Mouse (Mus musculus) hindbrain, embryonic 15.5 days (tissue): ENCODE measurements around the gene Creg2. TPM values are rescaled to one million over a fixed set of nuclear protein-coding genes. Genes with fewer than 3 reads are reported as not detected.
"Not testable (repeated sequence)": the region's sequence is repeated elsewhere in the genome, so short reads cannot be mapped to it uniquely, and the experiment has no call there.

ENCODE experiments used
- ATAC-seq: fragments of 200-750 bp; cut with Nextera tagmentation; 2 replicates; pipeline ENCODE4 v1.8.0; 2017; ENCODE audit warnings: low read depth, moderate number of reproducible peaks, moderate TSS enrichment; ENCODE audit not compliant: low FRiP score
- H3K27ac ChIP-seq: fragments of 300-500 bp; sonication (generic); replicated peaks from 2 replicates; pipeline ENCODE4 v1.5.1; 2015; ENCODE audit warnings: mild to moderate bottlenecking, inconsistent platforms
- H3K27me3 ChIP-seq: fragments of 300-500 bp; sonication (generic); 2 replicates; pipeline ENCODE4 v1.6.1; 2015; ENCODE audit warnings: control low read depth, inconsistent platforms
- H3K36me3 ChIP-seq: fragments of 300-500 bp; sonication (generic); 2 replicates; pipeline ENCODE4 v1.6.1; 2015; ENCODE audit warnings: control low read depth, inconsistent platforms
- H3K4me1 ChIP-seq: fragments of 300-500 bp; sonication (generic); replicated peaks from 2 replicates; pipeline ENCODE4 v1.6.1; 2015; ENCODE audit warnings: control low read depth, inconsistent platforms
- H3K4me2 ChIP-seq: fragments of 300-500 bp; sonication (generic); 2 replicates; pipeline ENCODE4 v1.6.1; 2015; ENCODE audit warnings: moderate library complexity, mild to moderate bottlenecking, inconsistent platforms
- H3K4me3 ChIP-seq: fragments of 300-500 bp; sonication (generic); 2 replicates; pipeline ENCODE4 v1.5.1; 2015; ENCODE audit warnings: mild to moderate bottlenecking, inconsistent platforms
- H3K9ac ChIP-seq: fragments of 300-500 bp; sonication (generic); 2 replicates; pipeline ENCODE4 v1.6.1; 2015; ENCODE audit warnings: inconsistent platforms
- H3K9me3 ChIP-seq: fragments of 300-500 bp; sonication (generic); 2 replicates; pipeline ENCODE4 v1.6.1; 2016; ENCODE audit warnings: control low read depth, inconsistent platforms
- WGBS: fragments of 180-500 bp; shearing (Covaris S2); methylation state at CpG from one replicate; pipeline ENCODE4 v1.1.7; 2015; 5-methylcytosine and 5-hydroxymethylcytosine counted together
- polyA plus RNA-seq: library from polyadenylated mRNA; unstranded; fragments of >200 nt; fragmentation: Nextera tagmentation; extraction: Ambion mirVana; gene quantifications from 2 replicates; pipeline ENCODE4 v1.2.1, GENCODE M21; 2015

The Creg2 gene
- polyA plus RNA-seq, 1 experiment from 2014 or later, result 8.1 TPM

DNA sequence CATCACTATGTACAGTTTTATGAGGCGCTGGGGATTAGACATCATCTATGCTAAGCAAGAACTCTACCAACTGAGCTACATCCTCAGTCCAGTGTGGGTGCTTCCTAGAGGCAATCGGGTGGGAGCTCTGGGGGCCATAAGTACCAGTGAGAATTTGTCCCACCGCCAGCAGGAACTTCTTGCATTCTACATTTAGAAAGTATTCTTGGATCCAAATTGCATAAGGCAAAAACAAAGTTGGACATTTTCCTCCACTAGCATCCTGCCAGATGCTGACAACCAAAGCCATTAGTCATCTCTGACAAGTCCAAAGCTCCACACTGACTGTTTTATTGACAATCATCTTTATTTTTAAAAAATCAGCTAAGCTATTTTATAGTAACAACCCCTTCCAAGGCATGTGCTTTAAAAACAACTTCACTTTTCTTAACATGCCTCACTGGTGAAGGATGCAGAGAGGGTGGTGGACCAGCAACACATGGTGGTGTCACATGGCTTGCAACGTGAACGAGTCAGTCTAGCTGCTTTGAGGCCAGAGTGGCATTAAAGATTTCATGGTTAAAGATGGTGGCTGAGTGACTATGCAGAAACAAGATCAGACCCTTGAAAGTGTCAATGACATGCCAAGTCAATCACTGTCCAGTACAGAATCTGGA is 25.1 kb upstream of the Creg2 start:
- H3K4me1 ChIP-seq, result no peaks in the 10 kb centered on the region
- H3K4me2 ChIP-seq, result no peak overlapping the region
- no peak for ATAC-seq
- H3K36me3 ChIP-seq, result no peaks in the 10 kb centered on the region
- no peaks in the 10 kb centered on the region for H3K27me3 ChIP-seq
- WGBS, result 89% methylated on average over 5 of the region's 5 CpGs
- no peaks in the 10 kb centered on the region for H3K9me3 ChIP-seq
- H3K4me3 ChIP-seq, result no peak overlapping the region
- H3K9ac ChIP-seq, result no peak overlapping the region
- no peak overlapping the region for H3K27ac ChIP-seq

DNA sequence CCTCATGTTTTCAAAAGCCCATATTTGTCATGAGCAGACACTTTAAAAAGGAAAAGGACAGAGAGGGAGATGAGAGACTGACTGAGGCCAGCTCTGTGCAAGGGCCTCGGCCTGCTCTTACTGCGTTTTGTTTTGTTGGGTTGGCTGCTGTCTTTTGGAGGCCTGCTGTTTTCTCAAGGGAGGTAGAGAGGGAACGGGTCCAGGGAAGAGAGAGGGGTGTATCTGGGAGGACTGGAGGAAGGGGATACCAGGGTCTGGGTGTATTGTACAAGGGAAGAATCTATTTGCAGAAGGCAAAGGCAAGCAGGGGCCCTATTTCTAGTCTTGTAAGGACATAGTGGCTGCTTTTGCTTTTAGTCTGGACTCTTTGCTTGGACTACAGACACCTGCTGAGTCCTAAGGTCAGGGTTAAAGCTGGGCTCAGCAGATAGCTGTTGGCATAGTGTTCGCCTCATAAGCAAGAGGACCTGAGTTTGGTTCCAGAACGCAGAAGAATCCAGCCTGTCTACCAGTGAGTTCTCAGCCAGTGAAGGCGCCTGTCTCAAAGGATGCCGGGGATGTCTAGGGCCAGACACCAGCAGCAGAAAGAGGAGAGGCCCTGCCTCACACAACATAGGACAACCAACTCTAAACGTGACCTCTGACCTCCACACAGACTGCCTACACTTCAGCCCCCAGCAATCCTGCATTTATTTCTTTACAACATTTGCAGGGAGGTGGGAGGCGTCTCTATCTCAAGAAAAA is 21.3 kb upstream of the Creg2 start:
- ATAC-seq, result no peak
- 77% methylated on average over 9 of the region's 9 CpGs for WGBS
- no peak overlapping the region for H3K4me2 ChIP-seq
- H3K4me3 ChIP-seq, result no peak overlapping the region
- H3K27ac ChIP-seq, result no peak overlapping the region
- no peak overlapping the region for H3K9ac ChIP-seq
- no peaks in the 10 kb centered on the region for H3K36me3 ChIP-seq
- H3K9me3 ChIP-seq, result no peaks in the 10 kb centered on the region
- H3K4me1 ChIP-seq, result no peaks in the 10 kb centered on the region
- H3K27me3 ChIP-seq, result no peaks in the 10 kb centered on the region

DNA sequence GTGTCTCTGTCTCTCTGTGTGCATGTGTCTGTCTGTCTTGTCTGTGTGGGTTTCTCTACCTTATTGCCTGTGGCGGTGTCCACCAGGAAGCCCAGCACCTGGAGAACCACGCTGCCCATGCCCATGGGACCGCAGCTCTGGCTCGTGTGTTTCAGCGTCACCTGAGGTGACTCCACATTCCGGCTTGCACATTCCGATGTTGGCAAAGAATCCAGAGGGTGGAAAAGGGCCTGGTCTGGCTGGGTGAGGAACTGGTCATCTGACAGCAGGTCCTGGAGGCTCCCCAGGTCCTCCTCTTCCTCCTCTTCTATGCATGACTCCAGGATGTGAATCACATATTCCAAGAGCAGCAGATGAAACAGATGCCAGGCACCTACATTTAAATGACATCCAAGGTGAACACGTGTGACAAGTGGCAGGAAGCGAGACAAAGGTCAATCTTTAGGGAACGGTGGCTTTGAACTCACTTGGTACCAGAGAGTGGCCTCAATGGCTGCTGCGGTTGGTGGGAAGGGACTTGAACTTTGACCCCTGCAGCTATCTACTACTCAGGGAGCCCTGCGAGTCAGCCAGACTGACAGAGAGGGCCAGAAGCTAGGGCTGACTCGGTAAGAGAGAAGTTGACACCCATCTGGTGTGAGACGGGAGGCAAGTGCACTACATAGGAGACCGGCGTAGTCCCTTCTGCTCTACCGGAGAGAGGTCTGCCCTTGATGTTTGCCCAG is 19.1 kb upstream of the Creg2 start:
- no peaks in the 10 kb centered on the region for H3K27me3 ChIP-seq
- WGBS, result 91% methylated on average over 17 of the region's 17 CpGs
- H3K9ac ChIP-seq, result no peak overlapping the region
- H3K4me1 ChIP-seq, result no peaks in the 10 kb centered on the region
- no peaks in the 10 kb centered on the region for H3K36me3 ChIP-seq
- no peak overlapping the region for H3K4me2 ChIP-seq
- H3K4me3 ChIP-seq, result no peak overlapping the region
- H3K9me3 ChIP-seq, result no peaks in the 10 kb centered on the region
- no peak overlapping the region for H3K27ac ChIP-seq
- no peak for ATAC-seq

DNA sequence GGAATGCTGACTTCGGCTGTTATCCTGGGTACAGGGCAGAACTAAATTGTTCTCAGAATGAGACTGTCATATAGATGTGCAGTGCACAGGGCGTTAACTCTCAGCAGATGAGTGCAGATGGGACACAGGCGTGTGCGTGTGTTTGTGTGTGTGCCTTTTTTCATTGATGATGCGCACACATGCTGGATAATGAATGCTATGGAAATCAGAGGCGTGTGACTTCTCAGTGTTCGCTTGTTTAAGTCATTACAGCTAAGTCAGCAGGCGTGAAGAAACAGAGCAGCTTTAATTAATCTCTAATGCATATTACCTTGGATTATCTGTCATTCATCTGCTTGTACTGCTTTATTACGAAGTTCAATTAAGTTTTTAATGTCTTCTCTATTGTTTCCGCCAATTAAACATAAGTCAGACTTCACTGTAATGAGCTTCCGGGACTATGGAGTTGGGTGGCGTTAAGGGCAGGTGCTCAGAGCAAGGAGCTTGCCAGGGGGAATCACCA is 15.5 kb upstream of the Creg2 start:
- no peak overlapping the region for H3K27ac ChIP-seq
- ATAC-seq, result peak; percentile 57; the same call in 1 of the 2 replicates
- no peaks in the 10 kb centered on the region for H3K27me3 ChIP-seq
- no peak overlapping the region for H3K9ac ChIP-seq
- no peaks in the 10 kb centered on the region for H3K9me3 ChIP-seq
- 48% methylated on average over 12 of the region's 12 CpGs for WGBS
- H3K36me3 ChIP-seq, result no peaks in the 10 kb centered on the region
- H3K4me2 ChIP-seq, result no peak overlapping the region
- no peak overlapping the region for H3K4me3 ChIP-seq
- no peaks in the 10 kb centered on the region for H3K4me1 ChIP-seq

DNA sequence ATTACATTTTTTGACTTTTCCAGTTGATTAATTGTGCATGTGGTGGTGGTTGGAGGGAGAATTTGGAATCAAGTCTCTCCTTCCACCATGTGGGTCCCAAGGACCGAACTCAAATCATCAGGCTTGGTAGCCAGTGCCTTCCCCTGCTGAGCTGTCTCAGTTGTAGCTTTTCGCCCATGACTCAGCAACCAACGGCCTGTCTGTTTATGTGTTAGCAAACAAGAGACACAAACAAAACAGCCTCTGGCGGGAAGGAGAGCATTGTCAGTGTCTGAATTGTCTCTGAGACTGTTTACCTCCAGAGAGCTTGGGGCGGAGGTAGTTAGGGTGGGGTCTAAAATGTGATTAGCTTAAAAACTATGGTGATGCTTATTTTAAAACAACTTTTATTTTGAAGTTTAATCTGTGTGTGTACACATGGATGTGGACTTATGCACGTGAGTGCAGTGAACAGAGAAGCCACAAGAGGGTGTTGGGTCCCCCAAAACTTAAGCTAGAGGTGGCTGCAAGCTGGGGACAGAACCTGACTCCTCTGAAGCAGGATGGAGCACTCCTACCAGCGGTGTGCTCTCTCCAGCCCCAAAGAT is 12.9 kb upstream of the Creg2 start:
- Histone ChIP-seq H3K9me3 (no peaks in the 10 kb centered on the region), H3K4me2 (no peak overlapping the region), H3K36me3 (no peaks in the 10 kb centered on the region), H3K4me3 (no peak overlapping the region), H3K27ac (no peak overlapping the region), H3K4me1 (no peaks in the 10 kb centered on the region), H3K9ac (no peak overlapping the region), H3K27me3 (no peaks in the 10 kb centered on the region)
- WGBS, result 90% methylated on average over 7 of the region's 7 CpGs
- ATAC-seq, result no peak

DNA sequence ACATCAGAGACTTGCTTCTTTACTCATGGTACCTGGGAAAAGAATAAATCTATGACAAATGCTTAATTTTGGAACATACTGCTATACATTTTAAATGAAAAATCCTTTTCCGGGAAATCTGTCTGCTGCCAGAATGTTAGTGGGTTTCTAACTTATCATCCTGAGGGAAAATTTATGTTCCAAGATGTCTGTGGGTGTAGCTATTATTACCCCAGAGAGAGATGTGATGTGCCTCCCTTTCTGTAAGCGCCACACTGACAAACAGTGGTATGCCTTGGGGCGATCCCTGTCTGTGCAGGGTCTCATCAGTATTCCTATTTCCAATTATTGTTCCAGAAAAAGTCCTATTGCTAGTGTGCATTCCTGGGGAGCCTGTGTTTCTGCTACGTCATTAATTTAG is 11.8 kb upstream of the Creg2 start:
- no peak overlapping the region for H3K9ac ChIP-seq
- no peaks in the 10 kb centered on the region for H3K36me3 ChIP-seq
- no peak for ATAC-seq
- no peak overlapping the region for H3K4me2 ChIP-seq
- no peaks in the 10 kb centered on the region for H3K9me3 ChIP-seq
- WGBS, result 65% methylated on average over 4 of the region's 4 CpGs
- H3K4me1 ChIP-seq, result no peaks in the 10 kb centered on the region
- H3K27me3 ChIP-seq, result no peaks in the 10 kb centered on the region
- no peak overlapping the region for H3K4me3 ChIP-seq
- no peak overlapping the region for H3K27ac ChIP-seq

DNA sequence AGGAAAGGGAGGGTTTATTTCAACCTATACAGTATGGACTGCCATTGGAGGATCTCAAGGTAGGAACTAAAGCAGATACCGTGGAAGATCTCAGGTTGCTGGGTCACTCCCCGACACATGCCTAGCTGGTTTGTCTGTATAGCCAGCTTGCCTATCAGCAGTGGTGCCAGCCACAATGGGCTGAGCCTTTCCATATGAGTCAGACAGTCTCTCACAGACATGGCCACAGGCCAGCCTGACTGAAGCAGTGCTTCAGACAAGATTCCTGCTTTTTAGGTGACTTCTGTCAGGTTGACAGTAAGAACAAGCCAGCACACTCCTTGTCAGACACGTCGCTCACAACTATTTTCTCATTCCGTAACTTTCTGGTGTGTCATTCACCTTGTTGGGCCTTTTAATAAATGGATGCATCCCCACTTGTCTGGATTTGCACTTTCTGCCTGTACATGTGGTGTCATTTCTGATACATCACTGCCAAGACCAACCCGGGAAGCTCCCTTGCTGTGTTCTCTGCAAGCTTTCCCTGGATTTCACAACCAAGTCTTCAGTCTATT is 5.8 kb upstream of the Creg2 start:
- Histone ChIP-seq H3K27me3 (peaks cover 4% of the 10 kb centered on the region; the same call in 1 of the 2 replicates), H3K4me1 (no peaks in the 10 kb centered on the region), H3K27ac (no peak overlapping the region), H3K4me2 (no peak overlapping the region), H3K9ac (no peak overlapping the region), H3K4me3 (no peak overlapping the region), H3K36me3 (no peaks in the 10 kb centered on the region), H3K9me3 (no peaks in the 10 kb centered on the region)
- WGBS, result 89% methylated on average over 6 of the region's 6 CpGs
- no peak for ATAC-seq

DNA sequence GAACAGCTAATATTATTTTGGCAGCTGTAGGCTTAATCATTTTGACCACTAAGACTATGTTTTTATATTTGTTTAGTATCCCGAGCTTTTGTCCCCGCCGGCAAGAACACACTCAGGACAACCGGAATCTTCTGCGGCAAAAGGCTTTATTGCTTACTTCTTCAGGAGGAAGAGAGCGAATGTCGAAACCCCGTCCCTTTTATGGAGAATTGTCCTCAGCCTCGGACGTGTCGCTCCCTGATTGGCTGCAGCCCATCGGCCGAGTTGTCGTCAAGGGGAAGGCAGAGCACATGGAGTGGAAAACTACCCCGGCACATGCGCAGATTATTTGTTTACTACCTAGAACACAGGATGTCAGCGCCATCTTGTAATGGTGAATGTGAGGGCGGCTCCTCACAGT is 3.6 kb upstream of the Creg2 start:
- H3K4me3 ChIP-seq, ATAC-seq, H3K4me2 ChIP-seq, H3K27me3 ChIP-seq, H3K36me3 ChIP-seq, H3K9me3 ChIP-seq, H3K27ac ChIP-seq, H3K9ac ChIP-seq: not testable (repeated sequence)
- peaks cover 11% of the 10 kb centered on the region for H3K4me1 ChIP-seq
- WGBS, result 88% methylated on average over 18 of the region's 18 CpGs

DNA sequence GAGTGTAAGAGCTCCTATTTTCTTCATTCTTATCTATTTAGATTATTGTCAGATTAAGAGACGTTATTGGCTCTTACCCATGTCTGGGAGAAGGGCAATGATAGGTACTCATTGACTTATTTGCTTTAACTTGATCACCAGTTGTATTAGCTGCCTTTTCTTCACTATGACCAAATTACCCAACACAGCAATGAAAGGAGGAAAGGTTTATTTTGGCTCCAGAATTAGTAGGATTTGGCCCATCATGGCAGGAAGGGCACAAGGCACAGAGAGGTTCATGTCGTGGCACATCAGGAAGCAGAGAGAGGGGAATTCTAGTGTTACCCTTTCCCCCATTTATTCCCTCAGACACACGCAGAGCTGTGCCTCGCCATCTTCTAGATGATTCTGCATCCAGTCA is 1.8 kb upstream of the Creg2 start:
- Histone ChIP-seq H3K9me3 (no peaks in the 10 kb centered on the region), H3K36me3 (no peaks in the 10 kb centered on the region), H3K27me3 (peaks cover 5% of the 10 kb centered on the region; the same call in 1 of the 2 replicates), H3K9ac (no peak overlapping the region), H3K4me2 (no peak overlapping the region), H3K27ac (no peak overlapping the region), H3K4me1 (peaks cover 14% of the 10 kb centered on the region), H3K4me3 (no peak overlapping the region)
- no peak for ATAC-seq
- WGBS, result 81% methylated on average over 4 of the region's 4 CpGs

DNA sequence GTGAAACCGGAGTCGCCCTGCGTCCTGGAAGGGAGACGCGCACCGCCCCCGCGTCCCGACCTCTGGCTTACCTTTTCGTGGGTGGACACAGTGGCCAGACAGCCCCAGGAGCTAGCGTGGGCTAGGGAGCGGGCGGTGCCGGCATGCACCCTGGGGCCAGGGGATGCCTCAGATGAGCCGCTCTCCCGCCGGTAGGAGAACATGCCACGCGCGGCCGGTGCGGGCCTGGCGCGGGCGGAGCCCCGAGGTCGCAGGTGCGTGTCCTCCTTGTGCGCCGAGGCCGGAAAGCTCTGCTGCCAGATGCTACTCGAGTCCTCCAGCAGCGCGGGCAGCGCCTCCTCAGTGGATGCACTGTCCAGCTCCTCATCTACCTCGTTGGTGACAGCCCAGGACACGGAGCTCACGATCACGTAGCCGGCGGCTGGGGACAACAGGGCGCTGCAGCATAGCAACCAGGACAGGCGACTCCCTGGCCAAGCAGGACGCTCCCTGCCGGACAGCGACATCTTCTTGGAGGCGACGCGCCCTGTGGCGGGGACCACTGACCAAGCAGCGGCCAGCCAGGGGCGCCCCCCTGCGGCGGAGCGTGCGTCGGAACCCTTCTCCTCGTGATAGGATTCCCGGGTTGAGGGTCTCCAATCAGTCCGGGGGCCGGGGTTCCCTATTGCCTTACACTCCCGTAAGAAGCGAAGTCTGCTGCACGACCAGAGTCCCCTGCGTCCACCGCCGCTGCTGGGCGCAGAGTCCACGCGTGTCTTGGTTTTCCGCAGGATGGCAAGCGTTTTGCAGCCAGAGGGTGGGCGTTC is 636 bp downstream of the Creg2 start:
- Histone ChIP-seq H3K36me3 (no peaks in the 10 kb centered on the region), H3K9ac (peak overlapping the region; percentile 66), H3K4me2 (peak overlapping the region; percentile 97), H3K9me3 (no peaks in the 10 kb centered on the region), H3K27ac (peak overlapping the region; percentile 78), H3K27me3 (peaks cover 5% of the 10 kb centered on the region; the same call in 1 of the 2 replicates), H3K4me3 (peak overlapping the region; percentile 63), H3K4me1 (peaks cover 23% of the 10 kb centered on the region)
- ATAC-seq, result peak; percentile 84
- WGBS, result under 1% methylated on average over 73 of the region's 73 CpGs
